Mouse (Mus musculus): ENCODE results near the gene Gm9918. TPM values are rescaled to one million over a fixed set of nuclear protein-coding genes. Genes with fewer than 3 reads are reported as not detected.

Gm9918 gene
- polyA plus RNA-seq, 1 experiment from 2014 or later = 0.09 TPM

GRCm38 (mm10) chr15:102283648-102284047 lies 13.3 kb downstream of the Gm9918 start:
- Histone ChIP-seq H3K9ac (no peak overlapping the region), H3K4me1 (peaks cover 15% of the 10 kb centered on the region), H3K27ac (no peak overlapping the region), H3K4me2 (no peak overlapping the region), H3K9me3 (replicated peaks) (no peaks in the 10 kb centered on the region), H3K36me3 (ENCODE audit: poor library complexity, severe bottlenecking) (peaks cover 24% of the 10 kb centered on the region), H3K27me3 (no peaks in the 10 kb centered on the region), H3K4me3 (no peak overlapping the region)
- no peak for ATAC-seq
- 84% methylated on average over 3 of the region's 3 CpGs for WGBS

GRCm38 (mm10) chr15:102287395-102287794 lies 17.0 kb downstream of the Gm9918 start:
- Histone ChIP-seq H3K27me3 (no peaks in the 10 kb centered on the region), H3K27ac (no peak overlapping the region), H3K9me3 (replicated peaks) (no peaks in the 10 kb centered on the region), H3K9ac (no peak overlapping the region), H3K4me3 (no peak overlapping the region), H3K4me1 (no peaks in the 10 kb centered on the region), H3K4me2 (no peak overlapping the region), H3K36me3 (ENCODE audit: poor library complexity, severe bottlenecking) (peaks cover 6% of the 10 kb centered on the region)
- ATAC-seq = no peak

- Histone ChIP-seq H3K36me3 (ENCODE audit: poor library complexity, severe bottlenecking) (peaks cover 26% of the 10 kb centered on the region), H3K9ac (peak within 1 kb of the TSS; percentile 68), H3K4me2 (peak within 1 kb of the TSS; percentile 88), H3K27ac (no peak within 1 kb of the TSS), H3K9me3 (replicated peaks) (no peaks in the 10 kb centered on the region), H3K4me1 (peaks cover 11% of the 10 kb centered on the region), H3K27me3 (no peaks in the 10 kb centered on the region), H3K4me3 (peak within 1 kb of the TSS; percentile 60)
- ATAC-seq = peak; percentile 99
- WGBS = 6% methylated on average over 25 of the region's 25 CpGs
These were observed 25.4 kb downstream of the Gm9918 start, which contains the start of gene Espl1 for GRCm38 (mm10) chr15:102295633-102296367. Gene Espl1, plus strand, starts transcription at chr15:102296266.

- no peaks in the 10 kb centered on the region for H3K27me3 ChIP-seq
- H3K4me1 ChIP-seq = peaks cover 11% of the 10 kb centered on the region
- H3K27ac ChIP-seq = no peak overlapping the region
- 3% methylated on average over 24 of the region's 24 CpGs for WGBS
- peaks cover 33% of the 10 kb centered on the region for H3K36me3 ChIP-seq (ENCODE audit: poor library complexity, severe bottlenecking)
- H3K9ac ChIP-seq = peak overlapping the region; percentile 68
- peak; percentile 61 for ATAC-seq
- peak overlapping the region; percentile 60 for H3K4me3 ChIP-seq
- no peaks in the 10 kb centered on the region for H3K9me3 ChIP-seq (replicated peaks)
- peak overlapping the region; percentile 88 for H3K4me2 ChIP-seq
These were observed 26.1 kb downstream of the Gm9918 start for GRCm38 (mm10) chr15:102296368-102297006.

- Histone ChIP-seq H3K27ac (no peak overlapping the region), H3K9me3 (replicated peaks) (no peaks in the 10 kb centered on the region), H3K4me3 (no peak overlapping the region), H3K4me2 (no peak overlapping the region), H3K4me1 (no peaks in the 10 kb centered on the region), H3K9ac (0 out of 2 replicates have a peak overlapping the region, but pooled peaks have one; percentile 16), H3K27me3 (no peaks in the 10 kb centered on the region), H3K36me3 (ENCODE audit: poor library complexity, severe bottlenecking) (peaks cover 86% of the 10 kb centered on the region)
- ATAC-seq = no peak
- 89% methylated on average over 6 of the region's 6 CpGs for WGBS
These were observed 32.2 kb downstream of the Gm9918 start for GRCm38 (mm10) chr15:102302542-102302941.

GRCm38 (mm10) chr15:102308717-102309116 lies 38.4 kb downstream of the Gm9918 start:
- Histone ChIP-seq H3K4me2 (no peak overlapping the region), H3K4me1 (no peaks in the 10 kb centered on the region), H3K9me3 (replicated peaks) (no peaks in the 10 kb centered on the region), H3K9ac (no peak overlapping the region), H3K27me3 (no peaks in the 10 kb centered on the region), H3K27ac (no peak overlapping the region), H3K4me3 (no peak overlapping the region), H3K36me3 (ENCODE audit: poor library complexity, severe bottlenecking) (peaks cover 91% of the 10 kb centered on the region)
- WGBS = 88% methylated on average over 9 of the region's 9 CpGs
- no peak for ATAC-seq

- H3K36me3 ChIP-seq (ENCODE audit: poor library complexity, severe bottlenecking) = peaks cover 90% of the 10 kb centered on the region
- no peak overlapping the region for H3K4me2 ChIP-seq
- H3K9me3 ChIP-seq (replicated peaks) = no peaks in the 10 kb centered on the region
- ATAC-seq = no peak
- H3K27ac ChIP-seq = no peak overlapping the region
- no peak overlapping the region for H3K4me3 ChIP-seq
- no peaks in the 10 kb centered on the region for H3K27me3 ChIP-seq
- H3K4me1 ChIP-seq = no peaks in the 10 kb centered on the region
- 92% methylated on average over 10 of the region's 10 CpGs for whole genome bisulfite sequencing
- H3K9ac ChIP-seq = no peak overlapping the region
These were observed 39.9 kb downstream of the Gm9918 start for GRCm38 (mm10) chr15:102310074-102310845.

GRCm38 (mm10) chr15:102311489-102311888 lies 41.1 kb downstream of the Gm9918 start:
- no peak overlapping the region for H3K9ac ChIP-seq
- ATAC-seq = no peak
- no peak overlapping the region for H3K4me3 ChIP-seq
- H3K4me2 ChIP-seq = no peak overlapping the region
- peaks cover 90% of the 10 kb centered on the region for H3K36me3 ChIP-seq (ENCODE audit: poor library complexity, severe bottlenecking)
- H3K27ac ChIP-seq = no peak overlapping the region
- no peaks in the 10 kb centered on the region for H3K9me3 ChIP-seq (replicated peaks)
- no peaks in the 10 kb centered on the region for H3K4me1 ChIP-seq
- no peaks in the 10 kb centered on the region for H3K27me3 ChIP-seq

- 92% methylated on average over 8 of the region's 8 CpGs for WGBS
- Histone ChIP-seq H3K9ac (no peak overlapping the region), H3K27me3 (no peaks in the 10 kb centered on the region)
These were observed 44.9 kb downstream of the Gm9918 start for GRCm38 (mm10) chr15:102315292-102315691.

GRCm38 (mm10) chr15:102316263-102316662 lies 45.9 kb downstream of the Gm9918 start:
- ATAC-seq = no peak
- no peak overlapping the region for H3K9ac ChIP-seq
- no peak overlapping the region for H3K4me2 ChIP-seq
- peaks cover 93% of the 10 kb centered on the region for H3K36me3 ChIP-seq (ENCODE audit: poor library complexity, severe bottlenecking)
- WGBS = 88% methylated on average over 6 of the region's 6 CpGs
- no peak overlapping the region for H3K4me3 ChIP-seq
- H3K27me3 ChIP-seq = no peaks in the 10 kb centered on the region
- no peaks in the 10 kb centered on the region for H3K9me3 ChIP-seq (replicated peaks)
- H3K27ac ChIP-seq = no peak overlapping the region
- no peaks in the 10 kb centered on the region for H3K4me1 ChIP-seq

More at GRCm38 (mm10) chr15:102315292-102315691, 44.9 kb downstream of the Gm9918 start:
- no peak for ATAC-seq
- Histone ChIP-seq H3K4me2 (no peak overlapping the region), H3K27ac (no peak overlapping the region), H3K36me3 (ENCODE audit: poor library complexity, severe bottlenecking) (peaks cover 92% of the 10 kb centered on the region), H3K9me3 (replicated peaks) (no peaks in the 10 kb centered on the region), H3K4me3 (no peak overlapping the region), H3K4me1 (no peaks in the 10 kb centered on the region)

Measured in forebrain, embryonic 13.5 days (tissue).